Mouse (Mus musculus): ENCODE measurements at regions not wholly inside any gene's neighbourhood (a gene's known extent, or its start where the extent isn't known, plus 50 kb on each side); places are given as distances from the start of the nearest gene placed in this dataset.

DNA sequence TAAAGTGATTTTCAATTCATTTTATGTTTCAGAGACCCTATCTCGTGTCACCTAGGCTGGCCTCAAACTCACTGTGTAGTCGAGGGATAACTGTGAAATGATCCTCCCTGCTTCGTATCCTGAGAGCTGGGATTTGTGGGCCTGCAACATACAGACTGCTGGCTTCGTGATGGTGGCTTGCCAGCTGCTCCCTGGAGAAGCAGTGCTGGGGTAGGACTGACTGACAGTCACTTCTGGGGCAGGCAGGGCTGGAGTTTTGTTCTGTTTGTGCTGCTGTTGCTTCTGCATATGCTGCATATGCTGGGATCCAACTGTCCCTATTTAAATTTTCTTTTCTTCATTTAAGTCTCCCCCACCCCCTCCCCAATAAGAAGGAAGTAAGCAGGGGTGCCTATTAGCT lies 1217.0 kb upstream of the A1bg start:
- TF ChIP-seq JUN (IDR thresholded peaks at IDR 0.05; ENCODE audit: insufficient read depth, low read depth, low read length) (no peak), POLR2A (IDR thresholded peaks at IDR 0.05; ENCODE audit: low read depth, low read length) (no peak), MAZ (IDR thresholded peaks at IDR 0.05; ENCODE audit: low read depth, low read length) (no peak), CTCF (conservative IDR thresholded peaks at IDR 0.05 in 1 of 2, IDR thresholded peaks at IDR 0.05 in 1 of 2; ENCODE audit: low read depth in 2 of 2, low read length in 2 of 2) (no peak), JUND (conservative IDR thresholded peaks at IDR 0.05; ENCODE audit: low read depth, low read length) (no peak), ZKSCAN1 (IDR thresholded peaks at IDR 0.05; ENCODE audit: borderline replicate concordance, low read depth, low read length) (no peak), ETS1 (conservative IDR thresholded peaks at IDR 0.05; ENCODE audit: low read depth, low read length) (no peak), POLR2AphosphoS2 (IDR thresholded peaks at IDR 0.05; ENCODE audit: low read depth, low read length) (no peak)
